Mouse (Mus musculus) bone marrow, adult 2 months (tissue): ENCODE results near the gene Gm13889.

Experiments used
- CTCF ChIP-seq: fragments of 200-500 bp; IDR thresholded peaks from 2 replicates; pipeline ENCODE4 v1.5.1; 2011; ENCODE audit warnings: low read length, control low read depth; ENCODE audit not compliant: control insufficient read depth, insufficient read depth
- POLR2A ChIP-seq: fragments of 200-500 bp; IDR thresholded peaks from 2 replicates; pipeline ENCODE4 v1.6.1; 2011; ENCODE audit warnings: low read depth, mild to moderate bottlenecking, control low read depth, low read length, borderline replicate concordance; ENCODE audit not compliant: control insufficient read depth

DNA sequence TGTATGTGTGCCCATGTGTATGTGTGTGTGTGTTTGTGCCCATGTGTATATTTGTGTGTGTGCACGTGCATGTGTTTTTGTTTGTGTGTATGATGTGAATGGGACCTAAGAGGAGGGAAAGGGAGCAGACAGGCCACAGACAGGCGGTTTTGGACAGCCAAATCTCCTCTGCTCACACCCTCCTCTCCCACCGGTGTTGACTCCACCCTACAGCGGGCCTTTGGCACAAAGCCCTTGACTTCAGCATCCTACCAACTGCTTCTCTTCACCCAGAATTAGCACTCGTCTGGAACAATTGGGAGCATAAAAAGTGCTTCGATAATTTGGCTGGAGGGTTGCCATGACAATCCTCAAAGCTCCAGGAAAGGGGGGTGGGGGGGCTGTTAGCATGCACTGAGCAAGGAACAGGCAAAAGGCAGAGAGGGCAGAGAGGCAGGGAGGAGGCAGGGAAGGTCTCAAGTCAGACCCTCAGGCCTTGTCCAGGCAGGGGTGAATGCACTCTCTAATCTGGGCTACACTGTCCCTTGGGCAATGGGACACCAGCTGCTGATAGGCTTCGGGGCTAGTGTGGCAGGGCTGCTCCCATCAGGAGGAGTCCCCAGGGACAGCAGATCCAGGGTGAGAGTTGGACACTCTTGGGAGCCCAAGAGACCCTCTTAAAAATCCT is 7.6 kb upstream of the Gm13889 start:
- TF ChIP-seq CTCF (no peak), POLR2A (no peak)
